Comparison of ENCODE assay signal across 23 mouse cellular contexts in genomic region chr12:70212501-70212900, GRCm38 (mm10). TPM values are rescaled to one million over a fixed set of nuclear protein-coding genes. Genes with fewer than 3 reads are reported as not detected.
A peak's percentile ranks its signal among the peaks of the same experiment; 100 is the strongest.
DNase-seq lines count a peak whose midpoint lies in the region; ATAC-seq lines count a peak whose summit lies in the region.
"Had no signal": no experiment of that assay in that cellular context is flagged by ENCODE, and none has a peak within 500 bp of the region (broad histone marks: within the 10 kb centered on the region; RNA-seq: fewer than 3 reads in every experiment).

No protein-coding gene starts in this region.

- ATAC-seq in heart, embryonic 12.5 days (ENCODE audit: insufficient number of reproducible peaks, low FRiP score) = no peak
- ATAC-seq in megakaryocyte-erythroid progenitor cell, adult 5-6 weeks (replicated peaks; ENCODE audit: low FRiP score, low TSS enrichment, poor library complexity, severe bottlenecking) = no peak
- no peak for ATAC-seq in activated CD4-positive, CD25-positive, alpha-beta regulatory T cell, adult 4 months
- ATAC-seq: forebrain, embryonic 15.5 days; intestine, embryonic 15.5 days had no signal

- no peak overlapping the region for H3K4me3 ChIP-seq in heart, embryonic 12.5 days
- H3K4me3 ChIP-seq: embryonic facial prominence, embryonic 12.5 days; forebrain, embryonic 15.5 days; heart, adult 2 months; hindbrain, embryonic 10.5 days; intestine, embryonic 15.5 days had no signal

- H3K9ac ChIP-seq in heart, embryonic 12.5 days = no peak overlapping the region
- H3K9ac ChIP-seq: embryonic facial prominence, embryonic 12.5 days; forebrain, embryonic 15.5 days; hindbrain, embryonic 14.5 days; intestine, embryonic 15.5 days had no signal

- no peaks in the 10 kb centered on the region for H3K4me1 ChIP-seq in heart, embryonic 12.5 days (replicated peaks)
- H3K4me1 ChIP-seq: embryonic facial prominence, embryonic 12.5 days; intestine, embryonic 15.5 days had no signal

- no peaks in the 10 kb centered on the region; the same call in 1 of the 2 replicates for H3K27me3 ChIP-seq in heart, embryonic 12.5 days (replicated peaks)
- H3K27me3 ChIP-seq: embryonic facial prominence, embryonic 12.5 days; forebrain, embryonic 15.5 days; intestine, embryonic 15.5 days had no signal

- WGBS in heart, embryonic 12.5 days = 78% methylated on average over 4 of the region's 4 CpGs

- H3K36me3 ChIP-seq in heart, embryonic 12.5 days = 0 out of 2 replicates have a peak, but pooled peaks cover 12% of the 10 kb centered on the region
- H3K36me3 ChIP-seq: embryonic facial prominence, embryonic 12.5 days; forebrain, embryonic 15.5 days; hindbrain, embryonic 10.5 days; intestine, embryonic 15.5 days had no signal

- no peak overlapping the region for H3K4me2 ChIP-seq in heart, embryonic 12.5 days
- H3K4me2 ChIP-seq: embryonic facial prominence, embryonic 12.5 days; forebrain, embryonic 15.5 days; heart, embryonic 11.5 days; hindbrain, embryonic 14.5 days; intestine, embryonic 15.5 days had no signal

- no peaks in the 10 kb centered on the region for H3K9me3 ChIP-seq in heart, embryonic 12.5 days (replicated peaks)
- H3K9me3 ChIP-seq: embryonic facial prominence, embryonic 12.5 days; forebrain, embryonic 15.5 days; hindbrain, embryonic 10.5 days; intestine, embryonic 15.5 days had no signal

- DNase-seq in heart, adult 11 months = peak; percentile 10
- DNase-seq in cerebellum, adult 8-10 months = peak; percentile 8
- peak; percentile 21 for DNase-seq in cerebellum, adult 9-11 months
- peak; percentile 17 to 31 for DNase-seq in cerebellum, postnatal 36 days
- DNase-seq: adrenal gland, adult 8-10 months; adrenal gland, postnatal 36 days; gastrocnemius, postnatal 10 days; heart, adult 2 months; kidney, adult 18-20 months had no signal

- H3K27ac ChIP-seq in heart, embryonic 12.5 days (ENCODE audit: poor library complexity, severe bottlenecking) = no peak overlapping the region
- H3K27ac ChIP-seq: embryonic facial prominence, embryonic 12.5 days; forebrain, embryonic 15.5 days; heart, adult 2 months; hindbrain, embryonic 10.5 days; hindbrain, embryonic 14.5 days; intestine, embryonic 15.5 days had no signal

RNA-seq across cellular contexts. Expression of gene Pygl, which starts 18.8 kb away (rescaled TPM):
- 36.5 and 37.1 TPM in 2 replicates for polyA plus RNA-seq in heart, embryonic 12.5 days (2016; fragmentation: Nextera tagmentation; extraction: Ambion mirVana)
- total RNA-seq in megakaryocyte-erythroid progenitor cell, adult 5-6 weeks (2014; fragmentation: Nextera tagmentation) = 15.8 and 27.6 TPM in 2 replicates
- total RNA-seq in megakaryocyte-erythroid progenitor cell, adult 5-6 weeks (2017) = 32.5 and 34.3 TPM in 2 replicates
- under 1 TPM; 0.17 to 0.42 TPM for polyA plus RNA-seq in activated CD4-positive, CD25-positive, alpha-beta regulatory T cell, adult 4 months (2017; shearing (Covaris generic))

RNA-seq across cellular contexts. Expression of gene Abhd12b, which starts 58.6 kb away (rescaled TPM):
- not detected in 2 replicates for polyA plus RNA-seq in heart, embryonic 12.5 days (2016; fragmentation: Nextera tagmentation; extraction: Ambion mirVana)
- total RNA-seq in megakaryocyte-erythroid progenitor cell, adult 5-6 weeks (2014; fragmentation: Nextera tagmentation) = not detected in 2 replicates
- total RNA-seq in megakaryocyte-erythroid progenitor cell, adult 5-6 weeks (2017) = not detected in 2 replicates
- polyA plus RNA-seq in activated CD4-positive, CD25-positive, alpha-beta regulatory T cell, adult 4 months (2017; shearing (Covaris generic)) = 1 to 10 TPM; 1.0 to 1.2 TPM
- total RNA-seq: adrenal gland, adult 8-10 months; adrenal gland, postnatal 36 days; ES-E14; gastrocnemius, postnatal 10 days; gastrocnemius, postnatal 4 days; heart, adult 2 months; heart, postnatal 25 days had no signal
- polyA plus RNA-seq: forebrain, embryonic 11.5 days; forebrain, embryonic 15.5 days; heart, adult 2 months; heart, embryonic 11.5 days; heart, embryonic 16.5 days; hindbrain, embryonic 10.5 days had no signal

Comparison
In these comparisons a context has a peak if more than half of its experiments do, and no peak if none do; other contexts are left out.
1. RNA of gene Pygl, which starts 18.8 kb away (polyA plus RNA-seq): 36.5 to 37.1 TPM in heart, embryonic 12.5 days; 0.17 to 0.42 TPM in activated CD4-positive, CD25-positive, alpha-beta regulatory T cell, adult 4 months; every median in the first group is over 10 times any median in the second.
2. Peak in every context shown above with its lines, with median percentiles within 50 percentile points of each other: DNase-seq.